Mouse (Mus musculus): Measurements from ENCODE around the gene Ern1.

DNA sequence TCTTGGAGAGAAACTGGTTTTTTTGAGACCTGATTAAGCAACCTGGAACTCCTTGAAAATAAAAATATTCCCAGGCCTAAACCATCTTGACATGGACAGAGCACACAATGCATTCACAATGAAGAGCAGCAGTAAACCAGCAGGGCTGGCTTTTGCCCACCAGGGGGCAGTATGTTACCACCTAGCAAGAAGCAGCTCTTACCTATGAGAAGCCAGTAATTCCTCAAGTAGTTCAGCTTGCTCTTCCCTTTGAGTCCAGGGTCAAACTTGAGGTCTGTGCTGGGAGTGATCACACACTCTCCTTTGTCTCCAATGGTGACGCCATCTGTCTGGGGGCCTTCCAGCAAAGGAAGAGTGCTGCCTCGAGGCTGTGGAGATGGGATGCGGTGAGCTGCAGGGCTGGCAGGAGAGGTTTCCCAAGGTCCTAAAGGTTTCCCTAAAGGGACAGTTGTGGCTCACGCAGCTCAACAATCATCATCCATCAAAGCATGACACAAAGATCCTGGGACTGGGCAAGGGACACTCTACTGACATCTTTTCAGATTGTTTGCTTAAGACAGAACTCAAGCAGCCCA lies 68.9 kb downstream of the Ern1 start:
- no peak for TF ChIP-seq POLR2A (IDR thresholded peaks at IDR 0.05; ENCODE audit: control insufficient read depth, low read depth, low read length)
- TF ChIP-seq CTCF (IDR thresholded peaks at IDR 0.05; ENCODE audit: control insufficient read depth, insufficient read depth, insufficient replicate concordance, low read depth, low read length): peak; percentile 70; the same call in 1 of the 2 replicates
